Mouse (Mus musculus) hindbrain, embryonic 14.5 days (tissue): Measurements from ENCODE around the gene Ltb4r1. TPM values are rescaled to one million over a fixed set of nuclear protein-coding genes. Genes with fewer than 3 reads are reported as not detected.

Source experiments
- ATAC-seq: fragments of 200-750 bp; cut with Nextera tagmentation; 2 replicates; pipeline ENCODE4 v1.8.0; 2017; ENCODE audit warnings: moderate number of reproducible peaks, mild to moderate bottlenecking, moderate TSS enrichment, moderate library complexity; ENCODE audit not compliant: low FRiP score
- DNase-seq: peaks from one replicate; pipeline ENCODE4 v3.0.0-alpha.2; 2015; ENCODE audit warnings: low spot score
- H3K27ac ChIP-seq: fragments of 300-500 bp; sonication (generic); 2 replicates; pipeline ENCODE4 v1.5.1; 2014; ENCODE audit warnings: mild to moderate bottlenecking, moderate library complexity
- H3K27me3 ChIP-seq: fragments of 300-500 bp; sonication (generic); 2 replicates; pipeline ENCODE4 v1.6.1; 2014; ENCODE audit warnings: mild to moderate bottlenecking, low read length, mixed read lengths; ENCODE audit not compliant: control insufficient read depth, insufficient read depth
- H3K36me3 ChIP-seq: fragments of 300-500 bp; sonication (generic); replicated peaks from 2 replicates; pipeline ENCODE4 v1.6.1; 2014; ENCODE audit not compliant: control insufficient read depth, insufficient read depth
- H3K4me1 ChIP-seq: fragments of 300-500 bp; sonication (generic); replicated peaks from 2 replicates; pipeline ENCODE4 v1.6.1; 2014; ENCODE audit warnings: antibody characterized with exemption, low read length, mixed read lengths; ENCODE audit not compliant: control insufficient read depth, insufficient read depth
- H3K4me2 ChIP-seq: fragments of 300-500 bp; sonication (generic); replicated peaks from 2 replicates; pipeline ENCODE4 v1.6.1; 2014; ENCODE audit warnings: mild to moderate bottlenecking, moderate library complexity
- H3K4me3 ChIP-seq: fragments of 300-500 bp; sonication (generic); replicated peaks from 2 replicates; pipeline ENCODE4 v1.5.1; 2014; ENCODE audit warnings: mild to moderate bottlenecking, low read length
- H3K9ac ChIP-seq: fragments of 300-500 bp; sonication (generic); 2 replicates; pipeline ENCODE4 v1.6.1; 2014
- H3K9me3 ChIP-seq: fragments of 300-500 bp; sonication (generic); 2 replicates; pipeline ENCODE4 v1.6.1; 2016; ENCODE audit warnings: low read length; ENCODE audit not compliant: control insufficient read depth
- WGBS: fragments of 180-500 bp; shearing (Covaris S2); extraction: QIAGEN DNeasy Blood & Tissue Kit; methylation state at CpG from one replicate; pipeline ENCODE4 v1.1.7; 2014; 5-methylcytosine and 5-hydroxymethylcytosine counted together
- polyA plus RNA-seq: library from polyadenylated mRNA; unstranded; fragments of >200 nt; fragmentation: Nextera tagmentation; extraction: Ambion mirVana; gene quantifications from 2 replicates; pipeline ENCODE4 v1.2.1, GENCODE M21; 2014

Gene Ltb4r1
- 0.20 TPM in 1 of 2 replicates, not detected in the other for polyA plus RNA-seq

DNA sequence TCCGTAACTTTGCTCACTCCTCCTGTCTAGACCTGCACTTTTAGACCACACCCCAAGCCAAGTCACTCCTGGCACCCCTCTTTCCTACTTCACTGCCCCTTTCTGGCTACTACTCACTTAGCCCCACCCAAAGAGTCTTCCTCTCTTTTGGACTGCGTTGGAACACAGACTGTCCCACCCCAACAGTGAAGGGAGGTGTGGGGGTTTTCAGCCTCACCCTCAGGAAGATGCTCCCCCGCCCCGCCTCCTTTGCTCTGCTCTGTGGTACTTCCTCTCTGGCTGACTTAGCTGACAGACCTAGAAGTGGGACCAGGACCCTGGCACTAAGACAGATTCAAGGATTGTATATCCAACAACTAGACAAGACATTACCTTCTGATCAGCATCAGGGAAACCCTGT is at the start of gene Ltb4r1:
Ltb4r1 (plus strand) TSS at position 267 of the 400 bp plus-strand sequence.
- no peak within 1 kb of the TSS for H3K4me3 ChIP-seq
- H3K36me3 ChIP-seq: no peaks in the 10 kb centered on the region
- no peak within 1 kb of the TSS for H3K9ac ChIP-seq
- H3K9me3 ChIP-seq: no peaks in the 10 kb centered on the region
- no peak within 1 kb of the TSS for H3K4me2 ChIP-seq
- H3K4me1 ChIP-seq: peaks cover 19% of the 10 kb centered on the region
- 87% methylated on average over 4 of the region's 4 CpGs for WGBS
- DNase-seq (no peak), ATAC-seq (no peak)
- H3K27me3 ChIP-seq: peaks cover 71% of the 10 kb centered on the region
- H3K27ac ChIP-seq: no peak within 1 kb of the TSS

DNA sequence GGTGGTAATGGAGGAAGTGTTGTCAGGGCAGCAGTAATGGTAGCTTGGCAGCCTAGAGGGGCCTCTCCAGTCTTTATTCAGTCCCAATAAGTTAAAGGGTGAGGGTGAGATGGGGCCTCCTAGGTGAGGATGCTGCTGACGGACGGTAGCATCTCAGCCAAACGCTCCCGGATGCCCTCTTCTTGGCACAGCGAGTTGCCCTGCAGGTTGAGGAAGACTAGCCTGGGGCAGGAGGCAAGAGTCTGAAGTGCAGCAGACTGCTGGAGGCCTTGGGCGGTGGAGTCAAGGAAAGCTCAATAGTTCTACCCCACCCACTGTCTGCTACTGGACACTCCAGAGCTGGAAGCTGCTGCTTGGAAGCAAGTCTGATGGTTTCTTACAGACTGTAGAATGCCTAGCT is 49.5 kb upstream of the Ltb4r1 start:
- no peak for ATAC-seq
- no peak for DNase-seq
- Histone ChIP-seq H3K9me3 (no peaks in the 10 kb centered on the region), H3K36me3 (peaks cover 39% of the 10 kb centered on the region), H3K4me1 (peaks cover 5% of the 10 kb centered on the region; the same call in 1 of the 2 replicates), H3K9ac (no peak overlapping the region), H3K4me2 (no peak overlapping the region), H3K27ac (no peak overlapping the region), H3K4me3 (no peak overlapping the region), H3K27me3 (peaks cover 11% of the 10 kb centered on the region; the same call in 1 of the 2 replicates)
- 95% methylated on average over 6 of the region's 6 CpGs for WGBS

DNA sequence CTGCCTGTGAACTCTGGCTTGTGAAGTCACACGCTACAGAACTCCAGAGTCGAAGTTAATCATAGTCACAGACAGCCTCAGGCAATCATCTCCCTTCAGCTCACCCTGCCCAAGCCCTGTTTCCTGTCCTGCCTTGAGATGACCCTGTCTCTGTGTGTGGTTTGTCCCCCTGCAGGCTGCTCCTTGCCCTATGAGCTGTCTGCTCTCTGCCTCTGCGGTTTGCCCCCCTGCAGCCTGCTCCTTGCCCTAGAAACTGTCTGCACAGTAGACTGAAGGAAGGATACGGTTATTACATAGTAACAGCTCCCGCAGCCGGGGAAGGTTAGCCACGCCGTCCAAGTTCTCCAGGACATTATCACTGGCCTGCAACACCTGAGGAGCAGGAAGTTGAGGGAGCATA is 48.9 kb upstream of the Ltb4r1 start:
- Histone ChIP-seq H3K4me3 (no peak overlapping the region), H3K27me3 (peaks cover 11% of the 10 kb centered on the region; the same call in 1 of the 2 replicates), H3K27ac (no peak overlapping the region), H3K36me3 (peaks cover 39% of the 10 kb centered on the region), H3K4me1 (peaks cover 7% of the 10 kb centered on the region; the same call in 1 of the 2 replicates), H3K4me2 (no peak overlapping the region), H3K9me3 (no peaks in the 10 kb centered on the region), H3K9ac (no peak overlapping the region)
- 89% methylated on average over 8 of the region's 8 CpGs for WGBS
- ATAC-seq (no peak), DNase-seq (no peak)

DNA sequence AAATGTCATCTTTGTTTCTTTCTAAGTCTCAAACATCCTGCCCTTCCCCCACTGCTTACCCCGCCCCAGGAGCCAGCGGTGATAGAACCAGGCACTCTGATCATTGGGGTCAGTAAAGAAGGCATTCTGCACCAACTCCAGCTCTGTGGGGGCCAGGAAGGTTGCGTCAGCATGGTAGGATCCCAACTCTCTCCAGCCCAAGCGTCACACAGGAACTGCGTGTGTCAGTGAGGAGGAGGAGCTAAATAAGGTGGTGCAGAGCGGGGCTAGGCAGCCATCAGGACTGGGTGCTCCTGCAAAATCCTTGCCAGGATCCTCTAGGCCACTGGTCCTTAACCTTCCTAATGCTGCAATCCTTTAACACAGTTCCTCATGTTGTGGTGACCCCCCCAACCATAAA is 46.0 kb upstream of the Ltb4r1 start:
- DNase-seq: no peak
- Histone ChIP-seq H3K4me1 (peaks cover 12% of the 10 kb centered on the region; the same call in 1 of the 2 replicates), H3K9ac (no peak overlapping the region; the same call in 1 of the 2 replicates), H3K27me3 (no peaks in the 10 kb centered on the region), H3K4me3 (no peak overlapping the region), H3K9me3 (no peaks in the 10 kb centered on the region), H3K27ac (no peak overlapping the region), H3K36me3 (peaks cover 39% of the 10 kb centered on the region), H3K4me2 (no peak overlapping the region)
- no peak for ATAC-seq
- WGBS: 88% methylated on average over 6 of the region's 6 CpGs

DNA sequence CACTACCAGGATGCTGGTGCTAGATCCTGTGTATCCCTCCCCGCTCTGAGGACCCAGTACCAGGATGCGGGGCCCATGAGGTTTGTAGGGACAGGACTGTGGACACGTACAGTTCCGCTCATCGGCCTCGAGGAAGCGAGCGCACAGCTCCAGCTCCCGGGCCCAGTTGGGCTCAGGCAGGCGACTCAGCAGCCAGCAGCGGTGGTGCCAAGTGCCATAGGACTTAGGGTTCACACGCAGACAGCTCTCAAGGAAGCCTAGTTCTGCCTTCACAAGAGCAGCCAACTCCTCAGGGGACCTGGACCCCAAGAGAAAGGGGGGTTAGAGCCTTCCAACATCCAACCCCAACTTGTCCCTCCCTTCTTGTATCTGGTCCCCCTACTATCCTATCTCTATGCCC is 45.1 kb upstream of the Ltb4r1 start:
- no peak overlapping the region; the same call in 1 of the 2 replicates for H3K9ac ChIP-seq

DNA sequence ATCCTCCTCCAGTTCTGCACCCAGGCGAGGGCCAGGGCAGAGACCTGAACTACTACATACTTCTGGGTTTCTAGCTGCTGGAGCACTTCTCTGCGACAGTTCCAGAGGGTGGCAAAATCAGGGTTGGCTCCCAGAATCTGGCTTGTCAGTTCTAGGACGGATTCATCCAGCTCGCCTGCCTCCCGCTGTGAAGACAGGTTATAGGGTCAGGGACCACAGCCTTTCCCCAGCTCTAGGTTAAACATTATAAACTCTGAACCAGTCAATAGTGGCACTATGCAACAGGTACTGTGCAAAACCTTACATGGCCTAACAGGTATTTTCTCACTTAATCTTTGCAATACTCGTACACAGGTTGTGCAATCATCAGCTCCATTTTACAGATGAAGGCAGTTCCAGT is 44.7 kb upstream of the Ltb4r1 start:
- ATAC-seq (no peak), DNase-seq (no peak)
- Histone ChIP-seq H3K9ac (peak overlapping the region; percentile 73), H3K4me2 (peak overlapping the region; percentile 69), H3K9me3 (no peaks in the 10 kb centered on the region), H3K27me3 (no peaks in the 10 kb centered on the region), H3K4me3 (peak overlapping the region; percentile 66), H3K36me3 (peaks cover 37% of the 10 kb centered on the region), H3K27ac (0 out of 2 replicates have a peak overlapping the region, but pooled peaks have one; percentile 90), H3K4me1 (peaks cover 12% of the 10 kb centered on the region; the same call in 1 of the 2 replicates)
- 73% methylated on average over 6 of the region's 6 CpGs for WGBS

More for the DNA sequence above, 45.1 kb upstream of the Ltb4r1 start:
- ATAC-seq (no peak), DNase-seq (no peak)
- Histone ChIP-seq H3K4me2 (no peak overlapping the region; the same call in 1 of the 2 replicates), H3K9me3 (no peaks in the 10 kb centered on the region), H3K27ac (no peak overlapping the region), H3K27me3 (no peaks in the 10 kb centered on the region), H3K36me3 (peaks cover 39% of the 10 kb centered on the region), H3K4me1 (peaks cover 12% of the 10 kb centered on the region; the same call in 1 of the 2 replicates), H3K4me3 (no peak overlapping the region)
- WGBS: 92% methylated on average over 12 of the region's 12 CpGs

DNA sequence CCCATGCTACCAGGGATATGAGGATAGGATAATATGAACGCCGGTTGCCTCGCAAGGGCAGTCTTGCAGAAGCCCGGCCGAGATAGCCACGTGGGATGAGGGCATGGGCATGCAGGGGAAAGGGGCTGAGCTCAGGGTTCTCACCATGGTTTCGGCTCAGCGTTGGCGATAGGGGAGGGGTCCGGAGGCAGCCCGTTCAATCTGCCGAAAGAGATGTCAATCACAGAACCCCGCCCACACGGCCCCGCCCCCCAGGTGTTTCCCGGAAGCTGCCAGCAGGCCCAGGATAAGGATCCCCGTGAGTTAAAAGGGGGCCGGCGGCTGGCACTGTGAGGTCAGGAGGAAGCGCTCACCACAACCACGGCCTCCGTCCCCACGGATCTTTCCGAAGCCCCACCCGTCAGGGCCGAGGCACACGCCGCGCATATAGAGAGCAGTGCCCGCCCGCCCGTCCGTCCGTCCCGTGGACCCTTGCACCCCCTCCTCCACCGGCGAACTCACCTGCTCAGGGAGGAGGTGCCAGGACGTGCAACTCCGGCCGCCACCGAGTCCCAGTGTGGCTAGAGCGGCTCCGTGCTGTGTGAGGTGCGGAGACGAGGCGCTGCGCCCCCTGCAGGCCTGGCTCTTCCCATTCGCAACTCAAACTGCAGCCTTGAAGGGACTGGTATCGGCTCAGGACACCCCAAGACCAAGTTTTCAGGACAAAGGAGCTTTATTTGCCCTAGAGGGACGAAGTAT is 43.9 kb upstream of the Ltb4r1 start, which contains the start of gene Rabggta:
Rabggta (minus strand) TSS at position 564 of the 738 bp plus-strand sequence.
- under 1% methylated on average over 49 of the region's 50 CpGs for WGBS
- H3K4me3 ChIP-seq: peak within 1 kb of the TSS; percentile 66
- H3K9me3 ChIP-seq: no peaks in the 10 kb centered on the region
- peak within 1 kb of the TSS; percentile 73 for H3K9ac ChIP-seq
- H3K36me3 ChIP-seq: peaks cover 30% of the 10 kb centered on the region
- peak within 1 kb of the TSS; percentile 90 for H3K27ac ChIP-seq
- peak; percentile 94 for DNase-seq
- peak within 1 kb of the TSS; percentile 69 for H3K4me2 ChIP-seq
- H3K4me1 ChIP-seq: peaks cover 12% of the 10 kb centered on the region; the same call in 1 of the 2 replicates
- ATAC-seq: peak; percentile 97
- no peaks in the 10 kb centered on the region for H3K27me3 ChIP-seq

DNA sequence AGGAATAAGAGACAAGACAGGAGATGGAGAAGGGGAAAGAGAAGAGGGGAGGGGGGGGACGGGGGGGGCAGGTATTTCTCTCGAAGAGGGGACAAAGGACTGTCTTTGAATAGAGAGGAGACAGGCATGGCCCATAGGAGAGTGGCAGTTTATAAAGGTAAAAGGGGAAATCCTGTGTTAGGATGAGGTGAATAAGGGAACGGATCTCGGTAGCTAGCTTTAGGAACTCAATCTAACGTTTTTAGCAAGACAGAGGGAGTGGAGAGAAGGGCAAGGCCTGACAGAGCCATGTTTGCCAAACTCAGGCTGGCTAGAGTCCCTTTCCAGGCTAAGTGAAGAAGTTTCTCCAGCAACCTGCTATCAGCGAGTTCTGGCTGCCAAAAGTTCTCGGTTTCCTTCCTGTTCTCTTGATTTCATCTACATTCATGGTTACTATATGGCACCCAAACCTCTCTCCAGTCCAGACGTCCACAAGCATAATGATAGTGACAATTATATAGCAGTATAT is 43.3 kb upstream of the Ltb4r1 start:
- ATAC-seq (no peak; the same call in 1 of the 2 replicates), DNase-seq (no peak)

DNA sequence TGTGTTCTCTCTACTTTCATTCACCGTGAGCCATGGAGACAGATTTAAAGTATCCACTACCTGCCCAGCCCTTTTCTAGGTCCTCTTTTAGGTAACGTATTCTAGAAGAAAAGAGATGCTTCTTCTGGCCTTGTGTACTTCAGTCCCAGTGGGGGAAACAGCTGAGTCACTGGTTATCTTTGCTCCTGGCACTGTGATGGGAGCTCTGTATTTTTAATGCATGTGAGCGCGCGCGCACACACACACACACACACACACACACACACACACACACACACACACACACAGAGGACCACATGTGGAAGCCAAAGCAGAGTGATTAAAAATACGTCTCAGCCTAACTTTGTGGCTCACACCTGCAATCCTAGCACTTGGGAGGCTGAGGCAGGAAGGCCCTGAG is 42.3 kb upstream of the Ltb4r1 start:
- no peaks in the 10 kb centered on the region for H3K9me3 ChIP-seq
- H3K4me3 ChIP-seq: no peak overlapping the region
- 95% methylated on average over 7 of the region's 7 CpGs for WGBS
- no peaks in the 10 kb centered on the region for H3K27me3 ChIP-seq
- H3K4me1 ChIP-seq: peaks cover 12% of the 10 kb centered on the region; the same call in 1 of the 2 replicates
- DNase-seq: no peak
- peaks cover 15% of the 10 kb centered on the region for H3K36me3 ChIP-seq
- H3K4me2 ChIP-seq: no peak overlapping the region
- ATAC-seq: no peak
- no peak overlapping the region for H3K27ac ChIP-seq
- no peak overlapping the region for H3K9ac ChIP-seq

More for the DNA sequence above, 43.3 kb upstream of the Ltb4r1 start:
- Histone ChIP-seq H3K4me1 (peaks cover 12% of the 10 kb centered on the region; the same call in 1 of the 2 replicates), H3K9ac (peak overlapping the region; percentile 73; the same call in 1 of the 2 replicates), H3K9me3 (no peaks in the 10 kb centered on the region), H3K4me2 (peak overlapping the region; percentile 69), H3K27me3 (no peaks in the 10 kb centered on the region), H3K36me3 (peaks cover 24% of the 10 kb centered on the region), H3K4me3 (peak overlapping the region; percentile 66), H3K27ac (peak overlapping the region; percentile 90; the same call in 1 of the 2 replicates)
- WGBS: 51% methylated on average over 8 of the region's 8 CpGs
